Mouse (Mus musculus): Measurements from ENCODE around the gene Rasal2. TPM values are rescaled to one million over a fixed set of nuclear protein-coding genes. Genes with fewer than 3 reads are reported as not detected.

The Rasal2 gene
- polyA plus RNA-seq, 1 experiment from 2014 or later = 49.2 TPM

DNA sequence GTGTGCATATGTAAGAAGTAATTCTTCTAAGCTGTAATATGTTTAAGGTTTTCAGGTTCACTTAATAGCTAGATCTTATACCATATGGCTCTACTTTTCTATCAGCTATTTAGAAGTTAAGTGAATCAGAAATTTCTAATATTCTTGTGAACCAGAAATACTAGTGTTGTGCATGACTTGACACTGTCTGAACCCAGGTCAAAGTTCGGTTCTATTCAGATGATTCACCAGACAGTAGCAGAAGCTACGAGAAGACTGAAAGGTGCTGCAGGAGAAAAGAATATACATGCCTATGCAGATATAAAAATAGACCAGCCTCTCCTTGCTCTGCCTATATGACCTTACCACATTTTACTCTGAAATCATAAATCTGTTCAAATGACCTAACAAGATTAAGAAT lies 182.0 kb downstream of the Rasal2 start:
- Histone ChIP-seq H3K4me2 (replicated peaks) (no peak overlapping the region), H3K27me3 (no peaks in the 10 kb centered on the region), H3K36me3 (peaks cover 3% of the 10 kb centered on the region; the same call in 1 of the 2 replicates), H3K27ac (no peak overlapping the region), H3K4me3 (replicated peaks) (no peak overlapping the region), H3K4me1 (replicated peaks) (peaks cover 9% of the 10 kb centered on the region), H3K9me3 (no peaks in the 10 kb centered on the region), H3K9ac (replicated peaks) (no peak overlapping the region)
- no peak for ATAC-seq
- 59% methylated on average over 2 of the region's 2 CpGs for WGBS

DNA sequence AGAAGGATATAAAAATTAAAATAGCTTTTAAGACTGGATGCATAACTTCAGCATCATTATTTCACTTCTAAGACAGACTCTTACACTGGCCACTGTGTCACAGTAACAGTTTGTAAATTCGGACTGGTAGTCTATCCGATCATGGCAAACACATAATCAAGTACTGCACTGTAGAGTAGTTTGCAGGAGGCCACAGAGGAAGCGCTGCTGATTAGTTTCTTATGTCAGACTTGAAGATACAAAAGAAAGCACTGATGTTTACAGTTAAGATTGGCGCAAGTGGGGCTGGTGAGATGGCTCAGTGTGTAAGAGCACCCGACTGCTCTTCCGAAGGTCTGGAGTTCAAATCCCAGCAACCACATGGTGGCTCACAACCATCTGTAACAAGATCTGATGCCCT lies 187.4 kb downstream of the Rasal2 start:
- H3K9me3 ChIP-seq = no peaks in the 10 kb centered on the region
- H3K9ac ChIP-seq (replicated peaks) = no peak overlapping the region
- no peak for ATAC-seq
- no peaks in the 10 kb centered on the region; the same call in 1 of the 2 replicates for H3K4me1 ChIP-seq (replicated peaks)
- 95% methylated on average over 6 of the region's 6 CpGs for WGBS
- H3K27ac ChIP-seq = no peak overlapping the region
- peaks cover 6% of the 10 kb centered on the region; the same call in 1 of the 2 replicates for H3K36me3 ChIP-seq
- H3K4me2 ChIP-seq (replicated peaks) = no peak overlapping the region
- H3K4me3 ChIP-seq (replicated peaks) = no peak overlapping the region
- H3K27me3 ChIP-seq = no peaks in the 10 kb centered on the region

DNA sequence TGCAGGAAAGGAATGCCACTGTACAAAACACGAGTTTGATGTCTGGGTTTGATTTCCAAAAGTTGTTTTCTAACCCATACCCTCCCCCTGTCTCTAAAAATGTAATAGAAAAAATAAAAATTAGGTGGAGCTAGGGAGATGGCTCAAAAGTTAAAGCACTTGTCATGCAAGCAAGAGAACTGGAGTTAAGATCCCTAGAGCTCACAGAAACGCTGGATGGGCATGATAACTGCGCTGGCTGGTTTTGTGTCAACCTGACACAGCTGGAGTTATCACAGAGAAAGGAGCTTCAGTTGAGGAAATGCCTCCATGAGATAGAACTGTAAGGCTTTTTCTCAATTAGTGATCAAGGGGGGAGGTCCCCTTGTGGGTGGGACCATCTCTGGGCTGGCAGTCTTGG lies 191.5 kb downstream of the Rasal2 start:
- WGBS = 94% methylated on average over 3 of the region's 3 CpGs
- Histone ChIP-seq H3K9ac (replicated peaks) (no peak overlapping the region), H3K4me1 (replicated peaks) (no peaks in the 10 kb centered on the region), H3K36me3 (0 out of 2 replicates have a peak, but pooled peaks cover 8% of the 10 kb centered on the region), H3K4me3 (replicated peaks) (no peak overlapping the region), H3K4me2 (replicated peaks) (no peak overlapping the region), H3K9me3 (no peaks in the 10 kb centered on the region), H3K27me3 (no peaks in the 10 kb centered on the region), H3K27ac (no peak overlapping the region)
- no peak for ATAC-seq

DNA sequence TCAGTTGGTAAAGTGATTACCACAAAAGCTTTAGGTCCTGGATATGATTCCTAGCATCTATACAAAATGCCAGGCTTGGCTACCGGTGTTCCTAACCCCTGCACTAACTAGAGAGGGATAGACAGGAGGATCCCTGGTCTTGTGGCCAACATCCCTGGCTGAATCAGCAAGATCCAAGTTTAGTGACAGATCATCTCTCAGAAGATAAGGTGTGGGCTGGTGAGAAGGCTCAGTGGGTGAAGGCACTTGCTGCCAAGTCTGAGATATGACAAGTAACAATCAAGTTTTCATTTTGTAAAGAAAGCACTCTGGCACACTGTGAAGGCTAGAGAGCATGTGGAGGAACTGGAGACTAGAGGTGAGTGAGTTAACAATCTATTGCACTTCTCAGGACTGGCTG lies 191.9 kb downstream of the Rasal2 start:
- Histone ChIP-seq H3K4me3 (replicated peaks) (no peak overlapping the region), H3K9me3 (no peaks in the 10 kb centered on the region), H3K36me3 (0 out of 2 replicates have a peak, but pooled peaks cover 8% of the 10 kb centered on the region), H3K27ac (no peak overlapping the region), H3K4me1 (replicated peaks) (no peaks in the 10 kb centered on the region), H3K27me3 (no peaks in the 10 kb centered on the region), H3K4me2 (replicated peaks) (no peak overlapping the region), H3K9ac (replicated peaks) (no peak overlapping the region)
- WGBS = 91% methylated on average over 1 of the region's 1 CpGs
- no peak for ATAC-seq

DNA sequence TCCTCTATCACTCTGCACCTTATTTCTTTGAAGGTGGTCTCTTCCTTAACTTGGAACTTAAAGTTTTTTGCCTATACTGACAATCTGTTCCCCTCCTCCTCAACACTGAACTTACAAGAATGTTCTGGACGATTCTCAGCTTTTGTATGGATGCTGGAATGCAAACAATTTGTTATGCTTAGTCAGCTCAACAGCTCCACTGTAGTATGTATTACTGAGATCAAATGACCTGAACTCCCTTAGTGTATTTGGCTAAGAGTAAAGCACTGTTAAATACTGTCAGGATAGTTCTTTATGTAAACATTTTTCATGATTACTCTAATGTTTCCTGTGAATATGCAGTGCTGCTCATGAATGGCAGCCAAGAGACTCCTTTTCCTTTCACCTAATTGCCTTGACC lies 203.6 kb downstream of the Rasal2 start:
- H3K4me2 ChIP-seq (replicated peaks) = no peak overlapping the region
- 0 out of 2 replicates have a peak, but pooled peaks cover 5% of the 10 kb centered on the region for H3K4me1 ChIP-seq (replicated peaks)
- H3K4me3 ChIP-seq (replicated peaks) = no peak overlapping the region
- H3K27ac ChIP-seq = no peak overlapping the region
- no peaks in the 10 kb centered on the region for H3K27me3 ChIP-seq
- 19% methylated on average over 1 of the region's 1 CpGs for WGBS
- no peak for ATAC-seq
- no peak overlapping the region for H3K9ac ChIP-seq (replicated peaks)
- peaks cover 8% of the 10 kb centered on the region; the same call in 1 of the 2 replicates for H3K9me3 ChIP-seq
- H3K36me3 ChIP-seq = no peaks in the 10 kb centered on the region

DNA sequence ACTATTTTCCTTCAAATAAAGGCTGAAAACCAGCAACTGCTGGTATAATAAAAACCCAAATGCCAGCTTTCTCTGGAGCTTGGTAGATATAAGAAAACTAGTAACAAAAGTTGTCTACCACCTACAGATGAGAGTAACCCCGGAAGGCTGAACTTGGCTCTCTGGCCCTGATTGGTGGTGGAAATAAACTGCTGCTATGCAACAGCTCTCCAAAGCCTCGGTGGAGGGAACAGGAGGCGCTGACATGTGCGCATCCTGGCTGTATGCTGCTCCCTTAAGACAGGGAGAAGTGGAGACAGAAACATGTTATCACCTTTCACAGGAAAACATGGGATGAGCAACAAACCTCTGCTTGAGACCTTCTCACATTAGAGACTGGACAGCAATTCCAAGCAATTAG lies 206.7 kb downstream of the Rasal2 start:
- Histone ChIP-seq H3K4me3 (replicated peaks) (no peak overlapping the region), H3K4me2 (replicated peaks) (no peak overlapping the region), H3K9ac (replicated peaks) (no peak overlapping the region), H3K4me1 (replicated peaks) (0 out of 2 replicates have a peak, but pooled peaks cover 5% of the 10 kb centered on the region), H3K27me3 (no peaks in the 10 kb centered on the region), H3K27ac (no peak overlapping the region), H3K9me3 (no peaks in the 10 kb centered on the region), H3K36me3 (no peaks in the 10 kb centered on the region)
- ATAC-seq = no peak
- WGBS = 79% methylated on average over 4 of the region's 4 CpGs

DNA sequence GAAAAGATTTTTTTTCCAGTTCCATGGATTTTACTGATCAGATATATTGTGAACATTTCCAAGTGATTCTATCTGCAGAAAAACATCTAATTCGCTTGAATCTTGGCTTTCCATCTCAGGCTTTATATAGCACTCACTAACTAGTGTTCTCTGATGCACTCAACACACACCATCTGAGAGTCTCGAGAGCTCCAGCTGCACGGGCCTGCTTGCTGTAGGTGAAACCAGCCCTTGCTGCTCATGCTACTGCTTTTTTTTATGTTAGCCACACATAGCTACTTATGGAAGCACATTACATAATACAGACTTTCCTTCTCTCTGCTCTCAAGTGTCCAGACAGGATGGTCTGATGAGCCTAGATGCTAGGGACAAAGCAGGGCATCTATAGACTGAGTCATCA lies 229.4 kb downstream of the Rasal2 start:
- Histone ChIP-seq H3K9me3 (no peaks in the 10 kb centered on the region), H3K4me1 (replicated peaks) (peaks cover 34% of the 10 kb centered on the region), H3K9ac (replicated peaks) (no peak overlapping the region), H3K36me3 (no peaks in the 10 kb centered on the region), H3K27ac (no peak overlapping the region), H3K4me2 (replicated peaks) (no peak overlapping the region), H3K27me3 (no peaks in the 10 kb centered on the region), H3K4me3 (replicated peaks) (no peak overlapping the region)
- ATAC-seq = no peak
- 64% methylated on average over 3 of the region's 3 CpGs for WGBS

DNA sequence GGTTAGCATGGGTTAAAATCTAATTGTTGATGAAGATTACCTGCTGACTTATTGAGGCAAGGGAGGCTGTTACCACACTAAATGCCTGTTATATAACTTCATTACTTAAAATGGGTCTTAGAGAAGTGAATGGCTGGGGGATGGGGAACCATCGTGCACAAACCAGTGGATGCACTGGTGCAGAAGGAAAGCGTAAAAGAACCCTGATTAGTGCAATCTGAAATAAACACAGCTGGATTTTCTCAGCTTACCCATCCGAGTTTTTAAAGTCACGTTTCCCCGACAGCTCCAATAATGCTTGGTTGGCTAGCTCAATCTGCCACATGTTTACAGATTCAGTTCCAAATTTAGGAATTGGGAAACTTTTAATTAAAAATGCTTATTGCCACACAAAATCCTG lies 230.0 kb downstream of the Rasal2 start:
- Histone ChIP-seq H3K4me2 (replicated peaks) (no peak overlapping the region), H3K27ac (no peak overlapping the region), H3K27me3 (no peaks in the 10 kb centered on the region), H3K36me3 (0 out of 2 replicates have a peak, but pooled peaks cover under 1% of the 10 kb centered on the region), H3K9me3 (no peaks in the 10 kb centered on the region), H3K4me1 (replicated peaks) (peaks cover 34% of the 10 kb centered on the region), H3K4me3 (replicated peaks) (no peak overlapping the region), H3K9ac (replicated peaks) (no peak overlapping the region)
- ATAC-seq = no peak
- 30% methylated on average over 5 of the region's 5 CpGs for WGBS

DNA sequence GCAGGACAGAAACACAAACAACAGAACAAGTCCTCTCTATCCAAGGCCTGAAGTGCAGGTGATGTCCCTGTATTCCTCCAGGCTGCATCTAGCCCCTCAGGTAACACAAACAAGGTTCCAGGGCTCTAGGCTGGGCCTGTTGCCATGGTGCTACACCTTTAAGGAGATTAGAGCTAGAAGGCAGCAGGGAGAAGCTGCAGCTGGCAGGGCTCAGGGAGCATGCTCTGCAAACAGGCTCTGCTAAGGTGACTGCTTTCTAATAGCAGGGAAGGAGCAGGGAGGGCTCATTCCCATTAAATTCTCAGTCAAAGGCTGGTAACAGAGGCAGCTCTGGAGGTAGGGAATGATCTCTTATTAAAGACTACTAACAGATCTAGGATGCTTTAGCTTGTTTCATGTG lies 231.3 kb downstream of the Rasal2 start:
- Histone ChIP-seq H3K36me3 (peaks cover 5% of the 10 kb centered on the region; the same call in 1 of the 2 replicates), H3K4me2 (replicated peaks) (no peak overlapping the region), H3K4me1 (replicated peaks) (peaks cover 34% of the 10 kb centered on the region), H3K9ac (replicated peaks) (no peak overlapping the region), H3K27ac (peak overlapping the region; percentile 66), H3K4me3 (replicated peaks) (no peak overlapping the region), H3K9me3 (no peaks in the 10 kb centered on the region), H3K27me3 (no peaks in the 10 kb centered on the region)
- peak; percentile 77; the same call in 1 of the 2 replicates for ATAC-seq

DNA sequence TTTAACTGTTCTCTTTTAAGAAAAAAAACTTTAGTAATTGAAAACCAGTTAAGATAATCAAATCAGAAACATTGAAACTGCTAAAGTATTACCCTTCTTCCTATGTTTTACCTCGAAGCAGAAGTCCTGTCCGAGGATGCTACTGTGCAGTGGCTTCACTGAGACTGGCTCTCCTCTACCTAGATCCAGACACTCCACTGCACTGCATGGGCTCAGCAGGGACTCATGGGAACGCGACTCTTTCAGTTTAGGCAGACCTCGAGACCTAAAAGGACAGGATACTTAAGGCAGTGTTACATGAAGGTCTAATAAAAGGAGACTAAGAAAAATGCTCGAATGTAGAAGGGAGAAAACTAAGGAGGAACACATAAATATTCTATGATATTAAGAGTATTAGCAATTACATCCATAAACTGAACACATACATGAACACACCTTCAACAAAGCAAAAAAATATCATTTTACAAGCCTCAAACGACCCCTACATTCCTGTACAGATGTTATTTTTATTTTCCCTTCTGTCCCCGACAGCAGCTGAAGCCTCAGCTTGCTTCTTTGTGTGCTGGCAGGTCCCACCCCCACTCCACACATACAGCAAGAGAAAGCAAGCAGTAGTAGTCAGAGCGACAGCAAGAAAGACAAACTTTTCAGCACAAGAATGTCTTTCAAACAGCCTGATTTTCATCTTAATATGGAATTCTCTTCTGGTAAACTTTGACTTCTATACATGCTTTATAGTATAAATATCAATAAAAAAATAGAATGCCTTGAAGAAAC lies 233.2 kb downstream of the Rasal2 start:
- Histone ChIP-seq H3K27ac (no peak overlapping the region; the same call in 1 of the 2 replicates), H3K4me1 (replicated peaks) (peaks cover 34% of the 10 kb centered on the region), H3K4me2 (replicated peaks) (peak overlapping the region; percentile 32), H3K4me3 (replicated peaks) (no peak overlapping the region), H3K27me3 (no peaks in the 10 kb centered on the region), H3K9ac (replicated peaks) (no peak overlapping the region), H3K9me3 (no peaks in the 10 kb centered on the region), H3K36me3 (peaks cover 14% of the 10 kb centered on the region)
- 23% methylated on average over 9 of the region's 9 CpGs for WGBS
- ATAC-seq = 0 out of 2 replicates have a peak, but pooled peaks have one; percentile 53

DNA sequence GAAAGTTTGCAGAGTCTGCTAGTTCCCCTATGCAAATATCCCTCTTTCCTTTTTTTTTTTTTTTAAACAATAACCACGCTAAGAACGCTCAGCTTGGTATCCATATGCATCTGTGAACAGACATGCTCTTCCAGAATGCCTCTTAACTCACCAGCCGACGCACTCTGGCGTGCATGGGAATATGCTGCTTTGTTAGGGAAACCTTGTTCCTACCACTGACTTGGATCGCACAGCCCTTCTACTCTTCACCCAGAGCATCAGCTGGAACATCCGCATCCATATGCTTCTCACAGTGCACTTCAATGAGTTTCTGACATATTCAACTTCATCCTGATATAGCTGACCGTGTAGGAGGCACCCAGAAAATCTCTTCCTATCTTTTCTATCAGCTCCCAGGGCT lies 243.1 kb downstream of the Rasal2 start:
- Histone ChIP-seq H3K27ac (no peak overlapping the region), H3K9me3 (no peaks in the 10 kb centered on the region), H3K36me3 (peaks cover 23% of the 10 kb centered on the region), H3K9ac (replicated peaks) (no peak overlapping the region), H3K4me1 (replicated peaks) (no peaks in the 10 kb centered on the region), H3K4me2 (replicated peaks) (no peak overlapping the region), H3K27me3 (no peaks in the 10 kb centered on the region), H3K4me3 (replicated peaks) (no peak overlapping the region)
- 88% methylated on average over 8 of the region's 8 CpGs for WGBS
- no peak for ATAC-seq

DNA sequence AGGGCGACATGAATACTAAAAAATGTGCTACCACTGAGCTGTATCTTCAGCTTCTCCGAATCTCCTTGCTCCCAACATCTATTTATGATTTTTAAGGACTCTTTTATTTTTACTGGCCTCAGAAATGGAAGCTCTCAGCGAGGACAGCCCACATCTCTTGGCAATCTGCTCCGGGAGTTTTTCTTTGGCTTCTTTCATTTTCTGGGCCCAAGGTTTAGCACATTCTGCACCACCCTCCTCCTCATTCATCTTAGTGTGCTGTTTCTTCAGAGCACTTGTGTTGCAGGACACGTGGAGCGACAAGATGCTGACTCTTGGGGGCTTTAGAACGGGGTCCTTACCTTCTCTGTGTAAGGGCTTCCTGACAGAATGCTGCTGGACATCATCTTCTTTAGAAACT lies 243.5 kb downstream of the Rasal2 start:
- Histone ChIP-seq H3K4me3 (replicated peaks) (no peak overlapping the region), H3K9ac (replicated peaks) (no peak overlapping the region), H3K4me1 (replicated peaks) (no peaks in the 10 kb centered on the region), H3K4me2 (replicated peaks) (no peak overlapping the region), H3K36me3 (peaks cover 22% of the 10 kb centered on the region), H3K9me3 (no peaks in the 10 kb centered on the region), H3K27ac (no peak overlapping the region), H3K27me3 (no peaks in the 10 kb centered on the region)
- ATAC-seq = no peak
- whole genome bisulfite sequencing = 93% methylated on average over 7 of the region's 7 CpGs

DNA sequence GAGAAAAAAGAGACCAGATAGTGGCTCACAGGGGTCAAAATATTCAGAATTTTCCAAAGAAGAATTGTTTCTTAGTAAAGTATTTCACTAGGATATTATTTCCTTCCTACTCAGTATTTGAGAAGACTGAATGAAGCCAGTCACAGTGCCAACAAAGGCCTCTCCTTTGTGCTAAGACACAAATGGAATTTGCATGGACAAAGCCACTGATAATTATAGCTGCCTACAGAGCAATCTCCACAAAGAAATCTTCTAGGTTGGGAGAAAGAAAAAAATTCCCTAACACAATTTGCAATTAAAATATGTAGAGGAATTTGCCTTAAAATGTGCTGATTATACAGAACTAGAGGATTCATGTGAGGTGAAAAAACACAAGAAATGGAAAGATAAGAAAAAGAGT lies 258.6 kb downstream of the Rasal2 start:
- Histone ChIP-seq H3K4me1 (replicated peaks) (peaks cover 17% of the 10 kb centered on the region), H3K4me2 (replicated peaks) (no peak overlapping the region), H3K27ac (no peak overlapping the region), H3K27me3 (no peaks in the 10 kb centered on the region), H3K36me3 (peaks cover 27% of the 10 kb centered on the region), H3K9me3 (no peaks in the 10 kb centered on the region), H3K9ac (replicated peaks) (no peak overlapping the region), H3K4me3 (replicated peaks) (no peak overlapping the region)
- no peak for ATAC-seq

All from midbrain, embryonic 13.5 days (tissue).